Mouse (Mus musculus) heart, adult 2 months (tissue): Measurements from ENCODE around the gene Nap1l1.

Experiments
- CTCF ChIP-seq: fragments of 200-600 bp; IDR thresholded peaks from 2 replicates; pipeline ENCODE4 v1.8.1; 2022; ENCODE audit warnings: antibody characterized with exemption, mild to moderate bottlenecking, moderate library complexity
- EP300 ChIP-seq: fragments of 200-500 bp; IDR thresholded peaks from 2 replicates; pipeline ENCODE4 v1.6.1; 2011; ENCODE audit warnings: low read depth, low read length, control low read depth; ENCODE audit not compliant: insufficient read depth

DNA sequence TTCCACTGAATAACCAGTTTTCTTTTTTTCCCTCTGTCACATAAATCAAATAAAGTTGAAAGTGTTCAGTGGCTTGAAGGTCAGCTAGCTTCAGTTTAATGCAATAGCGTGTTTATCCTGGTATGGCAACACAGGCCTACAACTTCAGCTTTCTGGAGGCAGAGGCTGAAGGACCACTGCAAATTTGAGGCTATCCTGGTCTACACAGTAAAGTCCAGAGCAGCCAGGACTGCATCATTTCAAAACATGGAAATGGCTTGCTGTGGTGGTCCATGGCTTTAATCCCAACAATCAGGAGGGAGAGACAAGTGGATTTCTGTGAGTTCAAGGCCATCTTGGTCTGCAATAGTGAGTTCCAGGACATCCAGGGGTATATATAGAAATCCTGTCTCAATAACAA is 46.5 kb upstream of the Nap1l1 start:
- TF ChIP-seq EP300 (no peak), CTCF (no peak)
